Mouse (Mus musculus): ENCODE data around the gene A630001G21Rik.

- TF ChIP-seq ZC3H11A (IDR thresholded peaks at IDR 0.05; ENCODE audit: borderline replicate concordance, low read depth, low read length) (no peak), HCFC1 (IDR thresholded peaks at IDR 0.05; ENCODE audit: borderline replicate concordance, insufficient read depth, low read length) (no peak), CHD2 (IDR thresholded peaks at IDR 0.05; ENCODE audit: low read depth, low read length) (no peak), ZNF384 (IDR thresholded peaks at IDR 0.05; ENCODE audit: low read depth, low read length) (no peak), MAFK (IDR thresholded peaks at IDR 0.05; ENCODE audit: insufficient read depth, low read depth, low read length) (no peak)
Observed at GRCm38 (mm10) chr1:85687346-85687745, 91.1 kb downstream of the A630001G21Rik start.
